Mouse (Mus musculus): ENCODE data around the gene Tbk1. TPM values are rescaled to one million over a fixed set of nuclear protein-coding genes. Genes with fewer than 3 reads are reported as not detected.

Gene Tbk1
- total and polyA plus RNA-seq, 3 experiments, result 29.5 to 46.0 (median 44.0) TPM

GRCm38 (mm10) chr10:121576372-121576771 is 10.2 kb downstream of the Tbk1 start:
- H3K4me3 ChIP-seq (replicated peaks in 1 of 3; ENCODE audit: low read depth in 2 of 3, low read length in 2 of 3, poor library complexity in 1 of 3), result no peak overlapping the region
- no peak overlapping the region for H3K4me2 ChIP-seq (ENCODE audit: insufficient read depth, low read depth, poor library complexity, severe bottlenecking)
- H3K27me3 ChIP-seq (replicated peaks), result no peaks in the 10 kb centered on the region
- peaks cover 3 to 4% of the 10 kb centered on the region in 2 experiments; a peak in 1 of 4 replicates for H3K4me1 ChIP-seq (ENCODE audit: control insufficient read depth in 1 of 2, insufficient read depth in 2 of 2)
- dilution Hi-C loops (cut with MboI; ENCODE audit: extremely low pct_ligation_motif_present, extremely low pct_unique_long_range_greater_than_20kb, low sequenced_read_pairs) (no loop called here), in situ Hi-C loops (cut with MboI; ENCODE audit: low pct_ligation_motif_present, low pct_unique_long_range_greater_than_20kb, low sequenced_read_pairs) (no loop called here)
- peaks cover 26% of the 10 kb centered on the region for H3K79me2 ChIP-seq (replicated peaks; ENCODE audit: control insufficient read depth, extremely low read depth, insufficient read depth, poor library complexity, severe bottlenecking)
- no peak for DNase-seq (ENCODE audit: extremely low read depth)
- H3K9ac ChIP-seq (ENCODE audit: insufficient read depth, low read depth), result no peak overlapping the region
- no peaks in the 10 kb centered on the region for H3K9me3 ChIP-seq (replicated peaks; ENCODE audit: low read length)
- H3K36me3 ChIP-seq (replicated peaks in 1 of 2; ENCODE audit: control insufficient read depth in 1 of 2, insufficient read depth in 1 of 2, low read length in 1 of 2), result peaks cover 61 to 62% of the 10 kb centered on the region in 2 experiments
- H3K27ac ChIP-seq (ENCODE audit: insufficient read depth, low read depth), result no peak overlapping the region
- TF ChIP-seq ZC3H11A (IDR thresholded peaks at IDR 0.05; ENCODE audit: low read depth, low read length) (no peak), GABPA (IDR thresholded peaks at IDR 0.05; ENCODE audit: insufficient replicate concordance, low read depth, low read length) (no peak), MAZ (IDR thresholded peaks at IDR 0.05; ENCODE audit: low read depth, low read length) (no peak), HCFC1 (IDR thresholded peaks at IDR 0.05; ENCODE audit: low read depth, low read length) (no peak)

- in situ Hi-C loops (cut with MboI; ENCODE audit: low pct_ligation_motif_present, low pct_unique_long_range_greater_than_20kb, low sequenced_read_pairs) (no loop called here), dilution Hi-C loops (cut with MboI; ENCODE audit: extremely low pct_ligation_motif_present, extremely low pct_unique_long_range_greater_than_20kb, low sequenced_read_pairs) (no loop called here)
- Histone ChIP-seq H3K27ac (ENCODE audit: insufficient read depth, low read depth) (no peak overlapping the region), H3K4me2 (ENCODE audit: insufficient read depth, low read depth, poor library complexity, severe bottlenecking) (no peak overlapping the region), H3K36me3 (replicated peaks in 1 of 2; ENCODE audit: control insufficient read depth in 1 of 2, insufficient read depth in 1 of 2, low read length in 1 of 2) (peaks cover 62 to 71% of the 10 kb centered on the region in 2 experiments), H3K27me3 (replicated peaks) (no peaks in the 10 kb centered on the region), H3K9ac (ENCODE audit: insufficient read depth, low read depth) (no peak overlapping the region), H3K9me3 (replicated peaks; ENCODE audit: low read length) (no peaks in the 10 kb centered on the region), H3K4me3 (replicated peaks in 1 of 3; ENCODE audit: low read depth in 2 of 3, low read length in 2 of 3, poor library complexity in 1 of 3) (no peak overlapping the region), H3K79me2 (replicated peaks; ENCODE audit: control insufficient read depth, extremely low read depth, insufficient read depth, poor library complexity, severe bottlenecking) (peaks cover 2% of the 10 kb centered on the region; the same call in 1 of the 2 replicates), H3K4me1 (ENCODE audit: control insufficient read depth in 1 of 2, insufficient read depth in 2 of 2) (no peaks in the 10 kb centered on the region)
- no peak for TF ChIP-seq HCFC1 (IDR thresholded peaks at IDR 0.05; ENCODE audit: low read depth, low read length)
- no peak for DNase-seq (ENCODE audit: extremely low read depth)
Measured at GRCm38 (mm10) chr10:121571511-121572147, 15.0 kb downstream of the Tbk1 start.

DNA sequence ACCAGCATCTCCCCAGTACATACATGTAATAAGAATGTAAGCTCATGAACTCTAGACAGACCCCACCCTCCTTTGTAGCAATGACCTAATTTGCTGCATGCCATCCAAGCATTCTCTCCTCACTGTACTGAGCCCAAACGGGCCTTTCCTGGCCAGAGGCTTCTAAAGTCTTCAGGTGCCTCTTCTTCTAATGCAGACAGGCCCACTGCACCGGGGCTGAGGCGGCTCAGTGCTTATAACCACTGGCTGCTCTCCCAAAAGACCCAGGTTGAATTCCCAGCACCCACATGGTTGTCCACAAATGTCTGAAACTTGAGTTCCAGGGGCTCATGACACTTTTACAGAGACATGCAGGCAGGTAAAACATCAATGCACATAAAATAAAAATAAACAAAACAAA is 15.6 kb downstream of the Tbk1 start:
- Histone ChIP-seq H3K27me3 (replicated peaks) (no peaks in the 10 kb centered on the region), H3K9ac (ENCODE audit: insufficient read depth, low read depth) (no peak overlapping the region), H3K4me2 (ENCODE audit: insufficient read depth, low read depth, poor library complexity, severe bottlenecking) (no peak overlapping the region), H3K36me3 (replicated peaks in 1 of 2; ENCODE audit: control insufficient read depth in 1 of 2, insufficient read depth in 1 of 2, low read length in 1 of 2) (peaks cover 57 to 65% of the 10 kb centered on the region in 2 experiments), H3K4me1 (ENCODE audit: control insufficient read depth in 1 of 2, insufficient read depth in 2 of 2) (no peaks in the 10 kb centered on the region), H3K27ac (ENCODE audit: insufficient read depth, low read depth) (no peak overlapping the region), H3K4me3 (replicated peaks in 1 of 3; ENCODE audit: low read depth in 2 of 3, low read length in 2 of 3, poor library complexity in 1 of 3) (no peak overlapping the region), H3K79me2 (replicated peaks; ENCODE audit: control insufficient read depth, extremely low read depth, insufficient read depth, poor library complexity, severe bottlenecking) (peaks cover 2% of the 10 kb centered on the region; the same call in 1 of the 2 replicates), H3K9me3 (replicated peaks; ENCODE audit: low read length) (no peaks in the 10 kb centered on the region)
- no peak for DNase-seq (ENCODE audit: extremely low read depth)
- no peak for TF ChIP-seq TBP (conservative IDR thresholded peaks at IDR 0.05; ENCODE audit: low read depth, low read length)
- TF ChIP-seq BHLHE40 (IDR thresholded peaks at IDR 0.05; ENCODE audit: low read depth, low read length), result no peak
- dilution Hi-C loops (cut with MboI; ENCODE audit: extremely low pct_ligation_motif_present, extremely low pct_unique_long_range_greater_than_20kb, low sequenced_read_pairs), result no loop called here
- in situ Hi-C loops (cut with MboI; ENCODE audit: low pct_ligation_motif_present, low pct_unique_long_range_greater_than_20kb, low sequenced_read_pairs), result no loop called here

All from CH12.LX (cell line).